Mouse (Mus musculus) ES-Bruce4 (cell line): ENCODE data around the gene Fank1. TPM values are rescaled to one million over a fixed set of nuclear protein-coding genes. Genes with fewer than 3 reads are reported as not detected.

ENCODE experiments used
- H3K27ac ChIP-seq: 2 replicates; pipeline ENCODE4 v1.5.1; 2012; ENCODE audit warnings: low read length, inconsistent platforms; ENCODE audit not compliant: insufficient read depth
- H3K27me3 ChIP-seq: 2 replicates; pipeline ENCODE4 v1.6.1; 2012; ENCODE audit warnings: mild to moderate bottlenecking, low read length, inconsistent platforms; ENCODE audit not compliant: control insufficient read depth, poor library complexity, insufficient read depth, severe bottlenecking
- H3K36me3 ChIP-seq: 2 replicates; pipeline ENCODE4 v1.6.1; 2012; ENCODE audit warnings: inconsistent platforms, mild to moderate bottlenecking, low read length, moderate library complexity; ENCODE audit not compliant: control insufficient read depth, poor library complexity, insufficient read depth, severe bottlenecking
- H3K4me1 ChIP-seq: one replicate; pipeline ENCODE4 v1.8.1; 2011; ENCODE audit warnings: low read length; ENCODE audit not compliant: control insufficient read depth, insufficient read depth
- H3K4me3 ChIP-seq: 2 replicates; pipeline ENCODE4 v1.5.1; 2011; ENCODE audit warnings: low read depth, mild to moderate bottlenecking, low read length
- H3K9ac ChIP-seq: 2 replicates; pipeline ENCODE4 v1.6.1; 2012; ENCODE audit warnings: low read depth, mild to moderate bottlenecking, inconsistent platforms; ENCODE audit not compliant: poor library complexity, severe bottlenecking
- H3K9me3 ChIP-seq: replicated peaks from 2 replicates; pipeline ENCODE4 v1.6.1; 2012; ENCODE audit warnings: mild to moderate bottlenecking, low read length, inconsistent platforms; ENCODE audit not compliant: control insufficient read depth, poor library complexity, insufficient read depth, severe bottlenecking
- CTCF ChIP-seq: IDR thresholded peaks from one replicate; pipeline ENCODE4 v1.8.1; 2011; ENCODE audit warnings: low read depth, low read length
- EP300 ChIP-seq: IDR thresholded peaks from 2 replicates; pipeline ENCODE4 v1.6.1; 2011; ENCODE audit warnings: low read depth, low read length; ENCODE audit not compliant: insufficient read depth
- POLR2A ChIP-seq: IDR thresholded peaks from one replicate; pipeline ENCODE4 v1.8.1; 2011; ENCODE audit warnings: low read length; ENCODE audit not compliant: insufficient read depth
- polyA plus RNA-seq: library from polyadenylated mRNA; stranded (reverse); fragments of >200 nt; gene quantifications from 2 replicates; pipeline ENCODE4 v1.2.4, GENCODE M21; 2011; ENCODE audit warnings: low read depth; ENCODE audit not compliant: missing spikeins, insufficient read depth, insufficient read length

Fank1 gene
- polyA plus RNA-seq, 1 experiment, result 3.1 TPM

- no peaks in the 10 kb centered on the region for H3K4me1 ChIP-seq
- no peak overlapping the region for H3K27ac ChIP-seq
- H3K36me3 ChIP-seq, result no peaks in the 10 kb centered on the region
- no peaks in the 10 kb centered on the region for H3K9me3 ChIP-seq
- TF ChIP-seq EP300 (no peak), CTCF (no peak), POLR2A (no peak)
- H3K9ac ChIP-seq, result peak overlapping the region; percentile 85
- H3K27me3 ChIP-seq, result no peaks in the 10 kb centered on the region
- peak overlapping the region; percentile 81 for H3K4me3 ChIP-seq
Measured at GRCm38 (mm10) chr7:133775796-133776625, 650 bp upstream of the Fank1 start.

DNA sequence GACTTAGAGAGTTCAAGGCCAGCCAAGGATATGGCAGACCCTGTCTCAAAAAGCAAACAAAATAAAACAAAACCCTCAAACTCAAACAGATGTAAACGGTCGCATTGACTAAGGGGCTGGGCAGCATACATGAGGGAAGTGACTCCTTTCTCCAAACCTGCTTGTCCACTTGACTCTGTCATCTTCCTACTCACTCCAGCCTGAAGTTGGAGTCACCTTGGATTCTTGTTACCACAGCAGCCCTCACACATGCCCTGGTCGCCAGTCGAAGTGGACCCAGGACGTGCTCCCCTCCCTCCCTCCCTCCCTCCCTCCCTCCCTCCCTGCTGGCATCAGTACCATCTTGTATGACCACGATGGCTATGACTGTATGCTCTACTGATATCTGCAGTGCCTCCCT is 4.9 kb downstream of the Fank1 start:
- TF ChIP-seq CTCF, result no peak
- no peak for TF ChIP-seq POLR2A
- no peak for TF ChIP-seq EP300
- Histone ChIP-seq H3K4me1 (no peaks in the 10 kb centered on the region), H3K9me3 (no peaks in the 10 kb centered on the region), H3K27me3 (no peaks in the 10 kb centered on the region), H3K27ac (no peak overlapping the region), H3K4me3 (no peak overlapping the region), H3K36me3 (no peaks in the 10 kb centered on the region), H3K9ac (no peak overlapping the region)

- H3K4me1 ChIP-seq, result no peaks in the 10 kb centered on the region
- H3K9ac ChIP-seq, result no peak overlapping the region
- H3K27me3 ChIP-seq, result no peaks in the 10 kb centered on the region
- H3K9me3 ChIP-seq, result no peaks in the 10 kb centered on the region
- H3K4me3 ChIP-seq, result no peak overlapping the region
- no peak for TF ChIP-seq EP300
- no peak for TF ChIP-seq POLR2A
- H3K36me3 ChIP-seq, result no peaks in the 10 kb centered on the region
- no peak overlapping the region for H3K27ac ChIP-seq
Measured at GRCm38 (mm10) chr7:133781991-133782390, 5.3 kb downstream of the Fank1 start.

- Histone ChIP-seq H3K27ac (peak within 1 kb of the TSS; percentile 69), H3K9me3 (no peaks in the 10 kb centered on the region), H3K27me3 (no peaks in the 10 kb centered on the region), H3K4me3 (peak within 1 kb of the TSS; percentile 50), H3K4me1 (no peaks in the 10 kb centered on the region), H3K36me3 (no peaks in the 10 kb centered on the region), H3K9ac (peak within 1 kb of the TSS; percentile 25)
- TF ChIP-seq CTCF (peak; percentile 94), EP300 (0 out of 2 replicates have a peak, but pooled peaks have one; percentile 9), POLR2A (no peak)
Measured at GRCm38 (mm10) chr7:133782717-133783435, 6.2 kb downstream of the Fank1 start, which contains the start of gene Dhx32. TSS of gene Dhx32 (minus strand) at chr7:133782726.

DNA sequence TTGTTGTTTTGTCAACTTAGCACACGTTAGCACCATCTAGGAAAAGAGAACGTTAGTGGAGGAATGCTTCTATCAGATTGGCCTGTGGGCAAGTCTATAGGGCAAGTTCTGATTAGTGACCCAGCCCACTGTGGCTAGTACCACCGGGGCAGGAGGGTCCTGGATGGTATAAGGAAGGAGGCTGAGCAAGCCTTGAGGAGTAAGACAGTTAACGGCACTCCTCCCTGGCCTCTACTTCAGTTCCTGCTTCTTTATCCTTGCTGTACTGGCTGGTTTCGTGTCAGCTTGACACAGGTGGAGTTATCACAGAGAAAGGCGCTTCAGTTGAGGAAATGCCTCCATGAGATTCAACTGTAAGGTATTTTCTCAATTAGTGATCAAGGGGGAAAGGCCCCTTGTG is 10.9 kb downstream of the Fank1 start:
- Histone ChIP-seq H3K36me3 (no peaks in the 10 kb centered on the region), H3K27ac (no peak overlapping the region), H3K27me3 (no peaks in the 10 kb centered on the region), H3K9ac (no peak overlapping the region), H3K4me3 (no peak overlapping the region), H3K4me1 (no peaks in the 10 kb centered on the region), H3K9me3 (no peaks in the 10 kb centered on the region)
- TF ChIP-seq EP300, result no peak
- TF ChIP-seq POLR2A, result no peak
- no peak for TF ChIP-seq CTCF

- no peak overlapping the region for H3K9ac ChIP-seq
- no peaks in the 10 kb centered on the region for H3K27me3 ChIP-seq
- no peak for TF ChIP-seq POLR2A
- no peak for TF ChIP-seq EP300
- TF ChIP-seq CTCF, result no peak
- H3K27ac ChIP-seq, result no peak overlapping the region
- no peak overlapping the region for H3K4me3 ChIP-seq
- H3K9me3 ChIP-seq, result no peaks in the 10 kb centered on the region
- no peaks in the 10 kb centered on the region for H3K4me1 ChIP-seq
- H3K36me3 ChIP-seq, result no peaks in the 10 kb centered on the region
Measured at GRCm38 (mm10) chr7:133788147-133788546, 11.5 kb downstream of the Fank1 start.
